Comparison of ENCODE assay signal across 8 mouse cellular contexts in the genomic region with DNA sequence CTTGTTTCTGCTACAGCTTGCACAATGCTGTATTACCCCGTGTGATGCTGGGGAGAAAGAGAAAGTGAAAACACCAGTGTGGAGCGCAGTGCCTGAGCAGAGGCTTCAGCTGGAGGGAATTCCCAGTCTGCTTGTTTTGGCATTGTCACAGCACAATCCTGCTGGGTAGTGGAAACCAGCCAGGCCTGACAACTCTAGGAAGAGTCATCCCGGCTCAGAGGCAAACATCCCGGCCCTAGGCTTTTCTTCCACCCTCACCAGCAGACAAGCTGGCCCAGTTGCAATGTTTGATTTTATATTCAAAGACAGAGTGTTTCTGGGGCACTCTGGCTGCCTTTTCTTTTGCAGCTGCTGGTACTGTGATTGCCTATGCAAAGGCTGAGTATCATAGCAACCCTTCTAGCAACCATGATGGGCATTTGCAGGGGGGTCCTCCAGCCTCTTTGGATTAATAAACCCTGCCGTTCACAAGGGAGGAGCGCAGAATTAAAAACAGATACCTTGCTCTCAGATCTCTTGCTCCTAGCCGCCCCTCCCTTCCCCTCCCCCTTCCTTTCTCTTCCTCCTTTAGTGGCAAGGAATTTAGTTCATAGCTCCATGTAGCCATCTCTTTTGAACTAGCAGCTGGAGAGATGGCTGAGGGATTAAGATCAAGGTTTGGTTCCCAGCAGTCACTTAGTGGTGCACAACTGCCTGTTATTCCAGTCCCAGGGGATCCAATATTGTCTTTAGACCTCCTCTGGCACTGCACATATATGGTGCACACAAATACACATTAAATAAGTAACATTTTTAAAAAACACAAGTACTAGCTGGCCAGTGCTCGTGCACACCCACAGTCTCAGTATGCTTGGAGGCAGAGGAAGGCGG. TPM values are rescaled to one million over a fixed set of nuclear protein-coding genes. Genes with fewer than 3 reads are reported as not detected.
A peak's percentile ranks its signal among the peaks of the same experiment; 100 is the strongest.
DNase-seq lines count a peak whose midpoint lies in the region; ATAC-seq lines count a peak whose summit lies in the region.

No protein-coding gene starts in this region.

- DNase-seq in T-cell, adult 2 months (ENCODE audit: low spot score), result peak; percentile 59
- DNase-seq in cerebellum, adult 9-10 months, result peak; percentile 71
- DNase-seq in frontal cortex, adult 2 months (ENCODE audit: extremely low spot score in 1 of 2, low spot score in 1 of 2), result peak; percentile 78 to 89
- peak; percentile 91 for DNase-seq in layer of hippocampus, adult 9-11 months
- DNase-seq in lung, postnatal 25 days (ENCODE audit: low spot score), result peak; percentile 85
- peak; percentile 67 for DNase-seq in ovary, postnatal 36 days (ENCODE audit: low spot score)
- DNase-seq in urinary bladder, postnatal 14 days (ENCODE audit: low spot score), result peak; percentile 79

- ATAC-seq in hematopoietic stem cell, adult 5-6 weeks (replicated peaks in 1 of 2; ENCODE audit: insufficient read depth in 1 of 2, low FRiP score in 2 of 2, low TSS enrichment in 1 of 2, low read depth in 1 of 2, poor library complexity in 2 of 2, severe bottlenecking in 2 of 2), result peak; percentile 62 to 64; a peak in 3 of 4 replicates

RNA-seq across cellular contexts. Expression of gene Nos2, which starts 33.2 kb away (rescaled TPM):
- polyA plus RNA-seq in frontal cortex, adult 2 months (2012; rRNA removed), result 1.0 and 1.1 TPM in 2 replicates
- total RNA-seq in hematopoietic stem cell, adult 5-6 weeks (2017), result not detected in 2 replicates

Comparison
In these comparisons a context has a peak if more than half of its experiments do, and no peak if none do; other contexts are left out.
1. Peak in every context shown above with its lines: DNase-seq and ATAC-seq.